Comparison of ENCODE assay signal across 27 mouse cellular contexts in genomic region chr10:101004687-101005086, GRCm38 (mm10).
"Had no signal": no experiment of that assay in that cellular context is flagged by ENCODE, and none has a peak within 500 bp of the region (broad histone marks: within the 10 kb centered on the region; RNA-seq: fewer than 3 reads in every experiment).

No protein-coding gene starts in this region.

- DNase-seq: gastrocnemius, postnatal 36 days; heart, adult 11 months; heart, adult 2 months; heart, postnatal 14 days; heart, postnatal 36 days; kidney, adult 11 months; kidney, adult 2 months; kidney, adult 9 months; kidney, postnatal 14 days; kidney, postnatal 36 days; layer of hippocampus, adult 9-11 months; layer of hippocampus, postnatal 36 days; left cerebral cortex, postnatal 4 days; lung, adult 18-20 months had no signal

- H3K4me2 ChIP-seq: heart, embryonic 11.5 days; heart, embryonic 13.5 days; heart, embryonic 15.5 days; hindbrain, embryonic 13.5 days; hindbrain, embryonic 15.5 days; kidney, embryonic 15.5 days; limb, embryonic 13.5 days; limb, embryonic 15.5 days; liver, embryonic 12.5 days had no signal

- H3K4me3 ChIP-seq: heart, adult 2 months; heart, embryonic 13.5 days; heart, embryonic 15.5 days; hindbrain, embryonic 13.5 days; hindbrain, embryonic 15.5 days; kidney, embryonic 15.5 days; limb, embryonic 13.5 days; limb, embryonic 15.5 days; liver, embryonic 12.5 days had no signal

- H3K9me3 ChIP-seq: heart, embryonic 13.5 days; heart, embryonic 15.5 days; hindbrain, embryonic 13.5 days; hindbrain, embryonic 15.5 days; kidney, embryonic 15.5 days; limb, embryonic 13.5 days; limb, embryonic 15.5 days; liver, embryonic 12.5 days had no signal

- H3K27me3 ChIP-seq: heart, embryonic 13.5 days; heart, embryonic 15.5 days; hindbrain, embryonic 13.5 days; hindbrain, embryonic 15.5 days; kidney, embryonic 15.5 days; limb, embryonic 13.5 days; limb, embryonic 15.5 days; liver, embryonic 12.5 days had no signal

- H3K36me3 ChIP-seq: heart, embryonic 13.5 days; heart, embryonic 15.5 days; hindbrain, embryonic 13.5 days; hindbrain, embryonic 15.5 days; kidney, embryonic 15.5 days; limb, embryonic 13.5 days; limb, embryonic 15.5 days; liver, embryonic 12.5 days had no signal

- H3K27ac ChIP-seq: heart, adult 2 months; heart, embryonic 13.5 days; heart, embryonic 15.5 days; hindbrain, embryonic 13.5 days; hindbrain, embryonic 15.5 days; hindbrain, postnatal 0 days; kidney, embryonic 15.5 days; kidney, postnatal 0 days; limb, embryonic 13.5 days; limb, embryonic 15.5 days; liver, embryonic 12.5 days; liver, embryonic 14.5 days had no signal

- H3K9ac ChIP-seq: heart, embryonic 13.5 days; heart, embryonic 15.5 days; hindbrain, embryonic 13.5 days; hindbrain, embryonic 15.5 days; kidney, embryonic 15.5 days; limb, embryonic 13.5 days; limb, embryonic 15.5 days; liver, embryonic 12.5 days; liver, embryonic 14.5 days had no signal

- H3K4me1 ChIP-seq: heart, embryonic 13.5 days; heart, embryonic 15.5 days; hindbrain, embryonic 13.5 days; hindbrain, embryonic 15.5 days; kidney, embryonic 15.5 days; limb, embryonic 13.5 days; limb, embryonic 15.5 days; liver, embryonic 12.5 days had no signal

- ATAC-seq: hindbrain, postnatal 0 days; intestine, embryonic 16.5 days; liver, embryonic 12.5 days had no signal
